18 mouse cellular contexts compared by ENCODE assay signal in the genomic region with DNA sequence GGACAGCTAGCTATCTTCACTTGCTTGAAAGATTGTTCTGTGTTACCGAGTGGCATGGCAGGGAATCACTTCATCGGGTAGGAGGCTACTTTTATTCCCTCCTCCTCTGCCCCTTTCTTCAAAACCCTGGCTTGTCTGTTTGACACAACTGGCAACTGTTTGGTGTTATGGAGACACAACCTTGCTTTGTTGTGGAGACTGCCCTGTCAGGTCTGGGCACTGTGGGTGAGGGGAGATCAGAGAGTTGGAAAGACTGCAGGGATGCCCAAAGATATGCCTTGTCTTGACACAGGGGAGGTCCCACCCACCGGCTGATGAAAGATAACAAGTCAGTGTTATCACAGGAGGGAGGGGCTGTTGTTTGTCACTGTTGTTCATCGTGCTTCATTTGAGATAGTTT.
"Had no signal": no experiment of that assay in that cellular context is flagged by ENCODE, and none has a peak within 500 bp of the region (broad histone marks: within the 10 kb centered on the region; RNA-seq: fewer than 3 reads in every experiment).

No protein-coding gene starts in this region.

- H3K36me3 ChIP-seq: liver, embryonic 15.5 days; lung, embryonic 15.5 days; midbrain, embryonic 13.5 days; midbrain, embryonic 15.5 days; neural tube, embryonic 12.5 days; stomach, embryonic 15.5 days had no signal

- H3K4me2 ChIP-seq: liver, embryonic 15.5 days; lung, embryonic 15.5 days; midbrain, embryonic 11.5 days; midbrain, embryonic 13.5 days; midbrain, embryonic 15.5 days; neural tube, embryonic 12.5 days; stomach, embryonic 15.5 days had no signal

- H3K27ac ChIP-seq: liver, embryonic 15.5 days; lung, embryonic 15.5 days; macrophage; midbrain, embryonic 13.5 days; midbrain, embryonic 15.5 days; neural tube, embryonic 12.5 days; stomach, embryonic 15.5 days; stomach, postnatal 0 days had no signal

- H3K4me3 ChIP-seq: liver, embryonic 15.5 days; lung, embryonic 15.5 days; megakaryocyte, embryonic 14.5 days; midbrain, embryonic 13.5 days; midbrain, embryonic 15.5 days; neural tube, embryonic 12.5 days; stomach, embryonic 15.5 days had no signal

- DNase-seq: liver, postnatal 0 days; lung, adult 2 months; lung, postnatal 14 days; lung, postnatal 36 days; right cerebral cortex, postnatal 14 days; thymus, adult 2 months; thymus, postnatal 25 days; thymus, postnatal 4 days had no signal

- H3K27me3 ChIP-seq: megakaryocyte, embryonic 14.5 days; neural tube, embryonic 12.5 days had no signal

- H3K9me3 ChIP-seq: liver, embryonic 15.5 days; lung, embryonic 15.5 days; megakaryocyte, embryonic 14.5 days; midbrain, embryonic 13.5 days; midbrain, embryonic 15.5 days; neural tube, embryonic 12.5 days; stomach, embryonic 15.5 days had no signal

- H3K9ac ChIP-seq: liver, embryonic 15.5 days; liver, postnatal 0 days; lung, embryonic 15.5 days; midbrain, embryonic 13.5 days; midbrain, embryonic 15.5 days; neural tube, embryonic 12.5 days; stomach, embryonic 15.5 days had no signal

- H3K4me1 ChIP-seq: stomach, embryonic 15.5 days had no signal
